Mouse (Mus musculus): ENCODE data around the gene Proz. TPM values are rescaled to one million over a fixed set of nuclear protein-coding genes. Genes with fewer than 3 reads are reported as not detected.

Proz gene
- polyA plus RNA-seq, 1 experiment from 2014 or later: 0.40 TPM

DNA sequence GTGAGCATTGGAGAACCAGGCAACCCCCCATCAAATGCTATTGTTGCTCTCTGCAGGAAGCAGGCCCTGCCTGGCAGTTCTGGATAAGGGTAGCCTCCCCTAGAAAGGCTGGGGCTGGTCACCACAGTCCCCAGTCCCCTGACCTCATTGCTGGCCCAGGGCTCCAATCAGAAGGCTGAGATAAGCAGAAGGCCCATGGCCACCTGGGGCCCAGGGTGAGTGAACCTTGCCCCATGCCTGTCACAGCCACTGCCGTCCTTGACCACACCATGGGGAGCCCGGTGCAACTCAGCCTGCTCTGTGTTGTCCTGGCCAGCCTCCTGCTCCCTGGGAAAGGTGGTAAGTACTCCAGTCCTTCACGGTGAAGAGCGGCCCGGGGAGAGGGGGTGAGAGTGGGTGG is 23.1 kb upstream of the Proz start:
- no peak for DNase-seq (ENCODE audit: low spot score)
- Histone ChIP-seq H3K4me3 (ENCODE audit: low read depth, low read length) (no peak overlapping the region), H3K9me3 (ENCODE audit: control insufficient read depth, low read length) (no peaks in the 10 kb centered on the region), H3K36me3 (ENCODE audit: control insufficient read depth, insufficient read depth, low read length) (no peaks in the 10 kb centered on the region), H3K4me1 (replicated peaks; ENCODE audit: control insufficient read depth, insufficient read depth, low read length) (no peaks in the 10 kb centered on the region), H3K9ac (ENCODE audit: low read depth, low read length) (no peak overlapping the region), H3K27me3 (ENCODE audit: control insufficient read depth, insufficient read depth, low read length) (no peaks in the 10 kb centered on the region), H3K27ac (ENCODE audit: low read depth, low read length) (no peak overlapping the region), H3K4me2 (replicated peaks; ENCODE audit: low read depth, low read length) (no peak overlapping the region)
- ATAC-seq (ENCODE audit: low FRiP score): no peak
- WGBS: 47% methylated on average over 5 of the region's 5 CpGs

DNA sequence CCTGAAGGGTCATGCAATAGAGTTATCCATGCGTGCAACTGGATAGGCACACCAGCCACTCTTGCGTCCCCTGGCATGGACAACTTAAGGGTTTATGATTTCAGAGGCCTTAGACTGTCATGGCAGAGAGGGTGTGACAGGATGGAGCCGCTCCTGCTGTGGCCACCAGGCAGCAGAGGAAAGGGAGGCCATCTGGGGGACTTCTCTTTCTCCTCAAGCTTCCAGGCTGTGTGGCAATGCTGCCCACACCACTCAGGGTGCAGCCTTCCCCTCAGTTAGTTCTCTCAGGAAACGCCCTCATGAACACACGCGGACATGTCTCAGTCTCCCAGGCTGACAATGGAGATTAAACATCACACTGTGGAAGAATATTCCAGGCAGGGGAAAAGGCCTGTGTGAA is 21.7 kb upstream of the Proz start:
- Histone ChIP-seq H3K27ac (ENCODE audit: low read depth, low read length) (no peak overlapping the region), H3K36me3 (ENCODE audit: control insufficient read depth, insufficient read depth, low read length) (no peaks in the 10 kb centered on the region), H3K9ac (ENCODE audit: low read depth, low read length) (no peak overlapping the region), H3K27me3 (ENCODE audit: control insufficient read depth, insufficient read depth, low read length) (no peaks in the 10 kb centered on the region), H3K9me3 (ENCODE audit: control insufficient read depth, low read length) (no peaks in the 10 kb centered on the region), H3K4me1 (replicated peaks; ENCODE audit: control insufficient read depth, insufficient read depth, low read length) (no peaks in the 10 kb centered on the region), H3K4me2 (replicated peaks; ENCODE audit: low read depth, low read length) (no peak overlapping the region), H3K4me3 (ENCODE audit: low read depth, low read length) (no peak overlapping the region)
- no peak for DNase-seq (ENCODE audit: low spot score)
- 92% methylated on average over 6 of the region's 6 CpGs for WGBS
- ATAC-seq (ENCODE audit: low FRiP score): no peak

DNA sequence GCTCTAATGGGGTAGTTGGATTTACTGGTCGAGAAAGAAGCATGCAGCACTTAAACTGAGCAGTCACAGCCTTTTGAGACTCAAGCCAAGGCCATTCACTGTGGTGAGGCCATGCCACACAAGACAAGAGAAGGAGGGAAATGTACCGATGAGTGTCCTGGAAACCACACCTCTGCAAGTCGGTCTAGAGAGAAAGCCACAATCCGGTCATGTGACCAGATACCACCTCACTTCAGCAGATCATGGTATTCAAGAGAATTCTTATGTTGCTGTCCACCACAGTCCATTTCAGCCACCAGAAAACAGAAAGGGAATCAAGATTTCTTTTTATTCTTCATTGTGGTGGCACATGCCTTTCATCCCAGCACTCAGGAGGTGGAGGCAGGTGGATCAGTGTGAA is 19.3 kb upstream of the Proz start:
- H3K4me2 ChIP-seq (replicated peaks; ENCODE audit: low read depth, low read length): no peak overlapping the region
- H3K27ac ChIP-seq (ENCODE audit: low read depth, low read length): no peak overlapping the region
- no peaks in the 10 kb centered on the region for H3K9me3 ChIP-seq (ENCODE audit: control insufficient read depth, low read length)
- H3K27me3 ChIP-seq (ENCODE audit: control insufficient read depth, insufficient read depth, low read length): no peaks in the 10 kb centered on the region
- WGBS: 88% methylated on average over 4 of the region's 4 CpGs
- H3K4me1 ChIP-seq (replicated peaks; ENCODE audit: control insufficient read depth, insufficient read depth, low read length): no peaks in the 10 kb centered on the region
- ATAC-seq (ENCODE audit: low FRiP score) (no peak), DNase-seq (ENCODE audit: low spot score) (no peak)
- no peak overlapping the region for H3K9ac ChIP-seq (ENCODE audit: low read depth, low read length)
- no peak overlapping the region for H3K4me3 ChIP-seq (ENCODE audit: low read depth, low read length)
- H3K36me3 ChIP-seq (ENCODE audit: control insufficient read depth, insufficient read depth, low read length): no peaks in the 10 kb centered on the region

DNA sequence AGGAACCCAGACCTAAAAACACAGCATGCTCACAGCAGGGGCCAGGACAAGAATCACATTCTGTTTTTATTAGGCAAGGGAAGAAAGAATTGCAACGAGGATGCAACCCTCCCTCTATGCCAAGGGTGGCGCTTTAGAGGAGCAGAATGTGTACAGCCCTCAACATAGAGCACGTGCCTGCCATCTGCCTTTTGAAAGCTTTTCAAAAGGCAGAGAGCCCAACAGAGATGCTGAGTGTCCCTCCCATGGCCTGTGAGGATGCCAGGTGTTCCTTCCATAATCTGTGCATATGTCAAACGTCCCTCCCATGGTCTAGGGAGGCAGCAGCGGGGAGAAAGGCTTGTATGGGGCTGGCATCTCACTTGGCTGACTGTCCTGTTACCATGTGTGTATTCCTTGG is 13.1 kb upstream of the Proz start:
- Histone ChIP-seq H3K36me3 (ENCODE audit: control insufficient read depth, insufficient read depth, low read length) (no peaks in the 10 kb centered on the region), H3K4me2 (replicated peaks; ENCODE audit: low read depth, low read length) (no peak overlapping the region), H3K27me3 (ENCODE audit: control insufficient read depth, insufficient read depth, low read length) (no peaks in the 10 kb centered on the region), H3K9ac (ENCODE audit: low read depth, low read length) (no peak overlapping the region), H3K4me1 (replicated peaks; ENCODE audit: control insufficient read depth, insufficient read depth, low read length) (no peaks in the 10 kb centered on the region), H3K27ac (ENCODE audit: low read depth, low read length) (no peak overlapping the region), H3K4me3 (ENCODE audit: low read depth, low read length) (no peak overlapping the region), H3K9me3 (ENCODE audit: control insufficient read depth, low read length) (no peaks in the 10 kb centered on the region)
- DNase-seq (ENCODE audit: low spot score): no peak
- 60% methylated on average over 5 of the region's 5 CpGs for WGBS
- no peak for ATAC-seq (ENCODE audit: low FRiP score)

DNA sequence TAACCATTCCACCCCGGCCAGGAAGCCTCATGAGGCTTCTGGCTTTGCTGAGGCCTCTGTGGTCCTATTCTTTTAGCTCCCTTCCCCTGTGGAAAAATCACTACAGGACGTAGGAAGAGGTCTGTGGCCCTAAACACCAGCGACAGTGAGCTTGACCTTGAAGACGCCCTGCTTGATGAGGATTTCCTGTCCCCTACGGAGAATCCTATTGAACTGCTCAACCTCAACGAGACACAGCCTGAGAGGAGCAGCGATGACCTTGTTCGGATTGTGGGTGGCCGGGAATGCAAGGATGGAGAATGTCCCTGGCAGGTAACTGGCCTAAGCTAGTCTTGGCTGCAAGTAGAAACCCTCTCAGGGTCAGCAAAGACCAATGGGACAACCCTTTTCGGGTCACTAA is 10.2 kb upstream of the Proz start:
- H3K27ac ChIP-seq (ENCODE audit: low read depth, low read length): no peak overlapping the region
- H3K9me3 ChIP-seq (ENCODE audit: control insufficient read depth, low read length): no peaks in the 10 kb centered on the region
- H3K4me3 ChIP-seq (ENCODE audit: low read depth, low read length): no peak overlapping the region
- 76% methylated on average over 10 of the region's 10 CpGs for WGBS
- no peaks in the 10 kb centered on the region for H3K4me1 ChIP-seq (replicated peaks; ENCODE audit: control insufficient read depth, insufficient read depth, low read length)
- ATAC-seq (ENCODE audit: low FRiP score) (no peak), DNase-seq (ENCODE audit: low spot score) (no peak)
- H3K4me2 ChIP-seq (replicated peaks; ENCODE audit: low read depth, low read length): no peak overlapping the region
- H3K9ac ChIP-seq (ENCODE audit: low read depth, low read length): no peak overlapping the region
- H3K27me3 ChIP-seq (ENCODE audit: control insufficient read depth, insufficient read depth, low read length): no peaks in the 10 kb centered on the region
- H3K36me3 ChIP-seq (ENCODE audit: control insufficient read depth, insufficient read depth, low read length): no peaks in the 10 kb centered on the region

DNA sequence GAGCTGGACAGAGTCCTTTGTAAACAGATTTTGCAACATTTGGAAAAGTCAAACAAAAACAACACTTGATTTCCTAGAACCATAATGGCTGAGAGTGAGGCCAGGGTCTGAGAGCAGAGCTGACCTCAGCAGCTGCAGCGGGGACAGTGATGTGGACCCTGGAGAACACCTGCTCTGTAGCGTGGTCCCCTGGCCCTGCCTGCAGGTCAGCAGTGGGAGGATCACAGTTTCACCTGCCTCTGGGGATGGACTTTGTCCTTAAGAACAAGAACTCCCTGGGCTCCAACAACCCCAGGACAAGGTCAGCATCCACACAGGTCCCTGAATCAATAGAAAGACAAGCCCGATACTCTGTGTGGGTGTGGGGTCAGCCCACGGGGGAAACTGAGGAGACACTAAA is 3.4 kb upstream of the Proz start:
- H3K9me3 ChIP-seq (ENCODE audit: control insufficient read depth, low read length): no peaks in the 10 kb centered on the region
- no peaks in the 10 kb centered on the region for H3K27me3 ChIP-seq (ENCODE audit: control insufficient read depth, insufficient read depth, low read length)
- 84% methylated on average over 4 of the region's 4 CpGs for WGBS
- no peak for ATAC-seq (ENCODE audit: low FRiP score)
- H3K4me3 ChIP-seq (ENCODE audit: low read depth, low read length): no peak overlapping the region
- no peak for DNase-seq (ENCODE audit: low spot score)
- H3K4me2 ChIP-seq (replicated peaks; ENCODE audit: low read depth, low read length): no peak overlapping the region
- H3K27ac ChIP-seq (ENCODE audit: low read depth, low read length): no peak overlapping the region
- H3K4me1 ChIP-seq (replicated peaks; ENCODE audit: control insufficient read depth, insufficient read depth, low read length): no peaks in the 10 kb centered on the region
- H3K9ac ChIP-seq (ENCODE audit: low read depth, low read length): no peak overlapping the region
- no peaks in the 10 kb centered on the region for H3K36me3 ChIP-seq (ENCODE audit: control insufficient read depth, insufficient read depth, low read length)

DNA sequence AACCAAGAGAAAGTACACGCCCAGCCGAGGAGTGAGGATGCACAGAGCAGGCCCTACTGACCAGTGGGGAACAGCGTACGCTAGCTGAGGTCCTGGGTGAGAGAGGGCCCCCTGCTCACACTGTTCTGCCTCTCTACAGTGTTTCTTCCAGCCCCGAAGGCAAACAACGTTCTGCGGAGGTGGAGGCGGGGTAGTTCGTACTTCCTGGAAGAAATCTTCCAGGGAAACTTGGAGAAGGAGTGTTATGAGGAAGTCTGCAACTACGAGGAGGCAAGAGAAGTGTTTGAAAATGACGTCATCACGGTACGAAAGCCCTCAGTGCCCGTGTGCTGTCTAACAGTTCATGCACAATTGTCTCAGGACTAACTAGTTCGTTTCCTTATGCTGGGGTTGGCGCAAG is 2.4 kb downstream of the Proz start:
- ATAC-seq (ENCODE audit: low FRiP score) (no peak), DNase-seq (ENCODE audit: low spot score) (no peak)
- no peaks in the 10 kb centered on the region for H3K36me3 ChIP-seq (ENCODE audit: control insufficient read depth, insufficient read depth, low read length)
- no peaks in the 10 kb centered on the region for H3K9me3 ChIP-seq (ENCODE audit: control insufficient read depth, low read length)
- H3K27ac ChIP-seq (ENCODE audit: low read depth, low read length): no peak overlapping the region
- 81% methylated on average over 16 of the region's 16 CpGs for WGBS
- H3K4me3 ChIP-seq (ENCODE audit: low read depth, low read length): no peak overlapping the region
- H3K9ac ChIP-seq (ENCODE audit: low read depth, low read length): no peak overlapping the region
- H3K27me3 ChIP-seq (ENCODE audit: control insufficient read depth, insufficient read depth, low read length): no peaks in the 10 kb centered on the region
- no peak overlapping the region for H3K4me2 ChIP-seq (replicated peaks; ENCODE audit: low read depth, low read length)
- H3K4me1 ChIP-seq (replicated peaks; ENCODE audit: control insufficient read depth, insufficient read depth, low read length): no peaks in the 10 kb centered on the region

DNA sequence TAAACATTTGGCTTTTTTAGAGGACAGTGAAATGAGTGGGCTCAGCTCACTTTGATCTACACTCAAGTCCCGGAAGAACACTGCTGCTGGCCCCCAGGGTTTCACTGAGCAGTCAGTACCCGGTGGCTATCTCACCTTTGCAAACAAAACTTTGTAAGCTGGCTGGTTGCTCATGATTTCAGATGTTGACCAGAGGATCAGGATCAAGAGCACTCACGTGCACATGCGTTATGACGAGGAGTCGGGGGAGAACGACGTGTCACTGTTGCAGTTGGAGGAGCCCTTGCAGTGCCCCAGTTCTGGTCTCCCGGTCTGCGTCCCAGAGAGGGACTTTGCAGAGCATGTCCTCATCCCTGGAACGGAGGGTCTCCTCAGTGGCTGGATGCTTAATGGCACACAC is 12.5 kb downstream of the Proz start:
- no peak for ATAC-seq (ENCODE audit: low FRiP score)

DNA sequence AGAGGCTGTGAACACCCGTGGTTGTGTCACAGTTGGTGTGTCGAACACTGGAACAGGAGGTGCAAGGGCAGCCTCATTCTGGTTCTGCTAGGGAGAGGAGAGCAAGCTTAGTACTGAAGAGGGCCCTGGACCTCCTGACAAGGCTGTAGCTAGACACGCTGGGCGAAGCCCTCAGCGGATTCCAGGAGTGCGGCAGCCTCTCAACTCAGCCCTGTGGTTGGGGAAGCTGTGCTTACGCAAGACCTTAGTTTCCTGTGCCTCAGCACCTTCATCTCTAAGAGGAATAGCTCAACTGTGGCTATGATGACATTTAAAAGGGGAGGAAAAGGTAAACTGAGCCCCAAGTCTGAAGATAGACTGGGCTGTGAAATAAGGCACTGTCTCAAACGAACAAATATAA is 14.3 kb downstream of the Proz start:
- no peak for DNase-seq (ENCODE audit: low spot score)
- WGBS: 96% methylated on average over 8 of the region's 8 CpGs
- no peak for ATAC-seq (ENCODE audit: low FRiP score)
- Histone ChIP-seq H3K27me3 (ENCODE audit: control insufficient read depth, insufficient read depth, low read length) (no peaks in the 10 kb centered on the region), H3K4me3 (ENCODE audit: low read depth, low read length) (no peak overlapping the region), H3K36me3 (ENCODE audit: control insufficient read depth, insufficient read depth, low read length) (peaks cover 15% of the 10 kb centered on the region; the same call in 1 of the 2 replicates), H3K9me3 (ENCODE audit: control insufficient read depth, low read length) (no peaks in the 10 kb centered on the region), H3K27ac (ENCODE audit: low read depth, low read length) (no peak overlapping the region), H3K9ac (ENCODE audit: low read depth, low read length) (no peak overlapping the region), H3K4me2 (replicated peaks; ENCODE audit: low read depth, low read length) (no peak overlapping the region), H3K4me1 (replicated peaks; ENCODE audit: control insufficient read depth, insufficient read depth, low read length) (no peaks in the 10 kb centered on the region)

More for the DNA sequence above, 12.5 kb downstream of the Proz start:
- Histone ChIP-seq H3K4me3 (ENCODE audit: low read depth, low read length) (no peak overlapping the region), H3K27ac (ENCODE audit: low read depth, low read length) (no peak overlapping the region), H3K36me3 (ENCODE audit: control insufficient read depth, insufficient read depth, low read length) (peaks cover 8% of the 10 kb centered on the region; the same call in 1 of the 2 replicates), H3K9me3 (ENCODE audit: control insufficient read depth, low read length) (no peaks in the 10 kb centered on the region), H3K27me3 (ENCODE audit: control insufficient read depth, insufficient read depth, low read length) (no peaks in the 10 kb centered on the region), H3K9ac (ENCODE audit: low read depth, low read length) (no peak overlapping the region), H3K4me1 (replicated peaks; ENCODE audit: control insufficient read depth, insufficient read depth, low read length) (no peaks in the 10 kb centered on the region), H3K4me2 (replicated peaks; ENCODE audit: low read depth, low read length) (no peak overlapping the region)
- no peak for DNase-seq (ENCODE audit: low spot score)
- WGBS: 91% methylated on average over 11 of the region's 11 CpGs

All from hindbrain, embryonic 11.5 days (tissue).